Mouse (Mus musculus) kidney, embryonic 16.5 days (tissue): ENCODE data around the gene Syt1. TPM values are rescaled to one million over a fixed set of nuclear protein-coding genes. Genes with fewer than 3 reads are reported as not detected.

Experiments
- ATAC-seq: fragments of 200-750 bp; cut with Nextera tagmentation; 2 replicates; pipeline ENCODE4 v1.8.0; 2017; ENCODE audit warnings: moderate TSS enrichment; ENCODE audit not compliant: low FRiP score, low TSS enrichment
- H3K27ac ChIP-seq: fragments of 300-500 bp; sonication (generic); 2 replicates; pipeline ENCODE4 v1.5.1; 2014; ENCODE audit warnings: low read length
- H3K27me3 ChIP-seq: fragments of 300-500 bp; sonication (generic); 2 replicates; pipeline ENCODE4 v1.6.1; 2014; ENCODE audit warnings: low read length, control low read depth, mixed read lengths; ENCODE audit not compliant: insufficient read depth
- H3K36me3 ChIP-seq: fragments of 300-500 bp; sonication (generic); 2 replicates; pipeline ENCODE4 v1.6.1; 2014; ENCODE audit warnings: low read length, control low read depth, mixed read lengths; ENCODE audit not compliant: insufficient read depth
- H3K4me1 ChIP-seq: fragments of 300-500 bp; sonication (generic); 2 replicates; pipeline ENCODE4 v1.6.1; 2014; ENCODE audit warnings: low read length, control low read depth, mixed read lengths; ENCODE audit not compliant: insufficient read depth
- H3K4me2 ChIP-seq: fragments of 300-500 bp; sonication (generic); replicated peaks from 2 replicates; pipeline ENCODE4 v1.6.1; 2014; ENCODE audit warnings: low read depth, low read length
- H3K4me3 ChIP-seq: fragments of 300-500 bp; sonication (generic); 2 replicates; pipeline ENCODE4 v1.5.1; 2014; ENCODE audit warnings: mild to moderate bottlenecking, low read length
- H3K9ac ChIP-seq: fragments of 300-500 bp; sonication (generic); replicated peaks from 2 replicates; pipeline ENCODE4 v1.6.1; 2014; ENCODE audit warnings: low read length
- H3K9me3 ChIP-seq: fragments of 300-500 bp; sonication (generic); 2 replicates; pipeline ENCODE4 v1.6.1; 2016; ENCODE audit warnings: low read length, control low read depth
- WGBS: fragments of 180-500 bp; shearing (Covaris S2); extraction: QIAGEN DNeasy Blood & Tissue Kit; methylation state at CpG from one replicate; pipeline ENCODE4 v1.1.7; 2014; 5-methylcytosine and 5-hydroxymethylcytosine counted together
- polyA plus RNA-seq: library from polyadenylated mRNA; unstranded; fragments of >200 nt; fragmentation: Nextera tagmentation; extraction: Ambion mirVana; gene quantifications from 2 replicates; pipeline ENCODE4 v1.2.1, GENCODE M21; 2015

Syt1 gene
- polyA plus RNA-seq, 1 experiment from 2014 or later = 1.2 TPM

DNA sequence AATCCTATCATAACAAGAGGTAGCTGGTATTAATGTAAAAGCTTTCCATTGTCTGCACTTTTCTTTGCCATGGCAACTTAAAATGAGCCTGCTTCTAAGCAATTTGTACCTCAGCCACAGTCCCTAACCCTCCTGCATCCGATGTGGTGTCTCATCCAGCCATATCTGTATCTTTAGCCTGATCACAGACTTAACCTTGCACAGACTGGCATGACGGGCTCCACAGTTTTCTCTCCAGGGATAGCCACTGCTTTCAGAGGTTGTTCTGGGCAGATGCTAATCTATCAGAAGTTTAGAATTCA lies 451.2 kb downstream of the Syt1 start:
- WGBS = 88% methylated on average over 2 of the region's 2 CpGs
- H3K27me3 ChIP-seq = no peaks in the 10 kb centered on the region
- H3K4me3 ChIP-seq = no peak overlapping the region
- no peak overlapping the region for H3K27ac ChIP-seq
- H3K9ac ChIP-seq = no peak overlapping the region
- ATAC-seq = no peak
- no peak overlapping the region for H3K4me2 ChIP-seq
- H3K4me1 ChIP-seq = no peaks in the 10 kb centered on the region
- H3K36me3 ChIP-seq = no peaks in the 10 kb centered on the region
- H3K9me3 ChIP-seq = no peaks in the 10 kb centered on the region

DNA sequence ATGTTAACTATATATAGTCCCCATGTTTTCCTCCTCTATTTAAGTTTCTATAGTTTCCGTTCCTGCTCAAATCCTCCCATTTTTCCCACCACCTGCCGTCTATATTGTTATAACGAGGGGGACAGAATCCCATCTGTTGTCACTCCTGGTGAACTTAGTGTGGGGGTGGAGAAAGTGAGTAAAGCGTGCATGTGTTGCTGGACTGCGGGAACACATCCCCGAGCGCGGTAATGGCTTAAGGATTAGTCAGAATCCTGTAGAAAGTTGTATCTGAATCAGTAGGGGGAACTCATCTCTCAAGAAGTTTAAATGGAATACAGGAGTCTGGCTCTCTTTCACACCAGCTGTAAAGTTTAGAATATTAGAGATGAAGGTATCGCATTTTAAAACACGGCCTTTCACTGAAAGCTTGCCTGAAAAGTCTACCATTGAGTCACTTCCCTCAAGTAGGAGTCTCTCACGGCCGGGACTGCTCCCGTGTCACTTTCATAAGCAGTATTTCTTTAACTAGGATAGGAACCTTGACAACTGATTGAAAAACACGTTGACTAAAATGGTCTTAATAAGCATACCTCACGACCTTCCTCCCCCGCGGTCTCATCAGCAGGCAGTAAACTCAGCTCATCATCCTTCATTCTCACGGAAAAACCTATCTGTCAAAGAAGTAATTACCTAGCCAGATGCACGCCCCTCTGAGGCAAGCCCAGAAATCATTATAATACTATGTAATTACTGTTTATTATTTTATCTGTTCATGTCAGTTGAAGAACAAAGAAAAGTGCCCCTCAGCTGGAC lies 451.8 kb downstream of the Syt1 start:
- Histone ChIP-seq H3K4me2 (no peak overlapping the region), H3K9me3 (no peaks in the 10 kb centered on the region), H3K27ac (no peak overlapping the region), H3K4me1 (no peaks in the 10 kb centered on the region), H3K9ac (no peak overlapping the region), H3K4me3 (no peak overlapping the region), H3K27me3 (no peaks in the 10 kb centered on the region), H3K36me3 (no peaks in the 10 kb centered on the region)
- WGBS = 66% methylated on average over 19 of the region's 19 CpGs
- ATAC-seq = no peak

DNA sequence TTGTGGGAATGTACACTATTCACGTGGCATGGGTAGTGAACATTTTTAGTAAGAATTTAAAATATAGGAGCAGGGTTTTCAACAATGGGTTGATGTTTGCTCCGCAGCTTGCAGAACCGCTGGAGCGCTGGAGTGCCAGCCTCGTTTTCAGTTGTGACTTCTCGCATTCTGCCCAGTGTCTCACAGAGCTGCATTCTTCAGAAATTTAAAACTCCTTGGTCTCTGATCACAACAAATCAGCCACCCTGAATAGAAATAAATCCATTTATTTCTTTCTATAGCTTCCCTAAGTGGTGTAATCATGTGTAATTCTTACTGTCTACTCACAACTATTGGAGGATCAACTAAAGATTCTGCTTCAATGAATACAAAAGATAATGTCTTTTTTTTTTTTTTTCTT lies 458.2 kb downstream of the Syt1 start:
- Histone ChIP-seq H3K9ac (no peak overlapping the region), H3K4me3 (no peak overlapping the region), H3K4me1 (no peaks in the 10 kb centered on the region), H3K27ac (no peak overlapping the region), H3K27me3 (no peaks in the 10 kb centered on the region), H3K36me3 (no peaks in the 10 kb centered on the region), H3K4me2 (no peak overlapping the region), H3K9me3 (no peaks in the 10 kb centered on the region)
- 89% methylated on average over 6 of the region's 6 CpGs for WGBS
- no peak for ATAC-seq

DNA sequence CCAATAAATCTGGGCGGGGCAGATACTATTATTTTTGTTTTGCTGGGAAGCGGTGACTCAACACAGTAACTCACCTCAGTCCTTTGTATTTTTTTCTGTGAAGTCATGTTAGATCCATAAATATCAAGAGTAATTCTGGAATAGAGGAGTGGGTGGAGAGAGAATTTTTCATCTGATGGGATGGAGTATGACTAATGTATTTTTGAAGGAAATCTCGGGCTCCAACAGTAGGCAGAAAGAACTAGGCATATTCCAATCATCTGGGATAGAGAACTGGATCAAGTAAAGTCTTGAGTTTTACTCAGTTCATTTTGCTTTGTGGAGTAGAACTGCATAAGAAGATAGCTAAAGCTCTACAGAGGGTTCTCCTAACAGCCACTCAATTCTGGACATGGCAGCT lies 465.1 kb downstream of the Syt1 start:
- WGBS = 97% methylated on average over 3 of the region's 3 CpGs
- H3K9me3 ChIP-seq = no peaks in the 10 kb centered on the region

DNA sequence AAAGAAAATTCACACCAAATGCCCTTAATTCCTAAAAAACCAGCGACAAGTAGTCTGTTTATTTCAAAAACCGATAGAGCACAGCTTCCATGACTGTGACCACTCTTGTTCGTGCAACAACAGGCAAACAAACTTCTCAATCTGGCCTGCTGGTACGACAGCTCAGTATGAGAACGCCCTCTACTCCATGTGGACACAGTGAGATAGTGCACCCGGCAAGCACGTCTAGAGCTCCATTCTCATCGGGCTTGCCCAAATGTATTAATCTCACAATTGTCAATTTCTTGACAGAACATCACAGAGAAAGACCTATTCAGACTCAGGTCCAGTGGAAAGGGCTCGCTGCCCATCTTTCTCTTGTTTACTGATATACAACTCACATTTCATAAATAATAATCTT lies 469.2 kb downstream of the Syt1 start:
- Histone ChIP-seq H3K9me3 (no peaks in the 10 kb centered on the region), H3K27me3 (no peaks in the 10 kb centered on the region), H3K4me3 (no peak overlapping the region), H3K27ac (no peak overlapping the region), H3K36me3 (no peaks in the 10 kb centered on the region), H3K4me1 (no peaks in the 10 kb centered on the region), H3K4me2 (no peak overlapping the region), H3K9ac (no peak overlapping the region)
- 85% methylated on average over 9 of the region's 9 CpGs for WGBS
- ATAC-seq = no peak

More for the DNA sequence above, 465.1 kb downstream of the Syt1 start:
- H3K9ac ChIP-seq = no peak overlapping the region
- ATAC-seq = no peak
- no peak overlapping the region for H3K27ac ChIP-seq
- no peak overlapping the region for H3K4me2 ChIP-seq
- no peak overlapping the region for H3K4me3 ChIP-seq
- no peaks in the 10 kb centered on the region for H3K4me1 ChIP-seq
- H3K27me3 ChIP-seq = no peaks in the 10 kb centered on the region
- H3K36me3 ChIP-seq = no peaks in the 10 kb centered on the region

DNA sequence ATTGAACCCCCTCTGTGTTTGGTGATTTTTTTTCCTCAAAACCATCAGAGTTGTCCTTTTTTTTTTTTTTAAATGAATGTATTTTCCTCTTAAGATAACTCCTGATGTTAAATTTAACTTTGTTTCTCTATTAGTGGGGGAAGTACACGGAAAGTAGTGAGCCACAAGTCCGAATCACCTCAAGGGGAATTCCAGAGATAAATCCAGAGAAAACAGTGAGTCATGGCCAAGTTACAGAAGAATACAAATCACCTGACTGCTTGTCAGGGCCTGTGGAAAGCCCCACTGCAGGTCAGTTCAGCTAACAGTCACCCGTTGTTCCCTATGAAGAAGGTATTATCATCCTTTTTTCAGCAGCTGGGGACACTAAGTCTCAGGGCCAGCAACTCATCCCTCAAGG lies 472.2 kb downstream of the Syt1 start:
- 0 out of 2 replicates have a peak, but pooled peaks cover 4% of the 10 kb centered on the region for H3K4me1 ChIP-seq
- no peak overlapping the region for H3K9ac ChIP-seq
- H3K36me3 ChIP-seq = no peaks in the 10 kb centered on the region
- ATAC-seq = no peak
- no peaks in the 10 kb centered on the region for H3K27me3 ChIP-seq
- no peak overlapping the region for H3K27ac ChIP-seq
- no peaks in the 10 kb centered on the region for H3K9me3 ChIP-seq
- WGBS = 59% methylated on average over 3 of the region's 3 CpGs
- H3K4me3 ChIP-seq = no peak overlapping the region
- no peak overlapping the region for H3K4me2 ChIP-seq

DNA sequence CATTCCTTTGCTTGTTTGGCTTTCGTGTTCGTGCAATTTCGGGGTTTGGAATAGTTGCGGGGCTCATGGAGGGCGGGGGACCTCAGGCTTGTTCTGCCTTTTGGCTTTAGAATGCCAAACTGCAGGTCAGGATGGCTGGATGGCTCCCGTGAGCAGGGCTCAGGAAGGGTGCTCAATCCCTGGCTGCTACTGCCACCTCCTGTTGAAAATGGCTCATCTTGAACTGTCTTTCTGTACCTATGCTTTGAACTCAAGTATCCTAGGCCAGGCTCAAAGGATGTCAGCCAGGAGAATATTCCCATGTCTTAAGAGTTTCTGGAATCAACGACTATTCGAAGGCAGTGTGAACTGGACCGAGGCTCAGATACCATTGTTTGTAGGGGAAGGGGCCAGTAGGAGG lies 473.1 kb downstream of the Syt1 start:
- WGBS = 63% methylated on average over 9 of the region's 9 CpGs
- H3K9me3 ChIP-seq = no peaks in the 10 kb centered on the region
- H3K36me3 ChIP-seq = no peaks in the 10 kb centered on the region
- no peak overlapping the region for H3K4me3 ChIP-seq
- no peak overlapping the region for H3K4me2 ChIP-seq
- peak; percentile 86 for ATAC-seq
- H3K9ac ChIP-seq = no peak overlapping the region
- H3K4me1 ChIP-seq = peaks cover 5% of the 10 kb centered on the region
- H3K27me3 ChIP-seq = no peaks in the 10 kb centered on the region
- no peak overlapping the region for H3K27ac ChIP-seq

DNA sequence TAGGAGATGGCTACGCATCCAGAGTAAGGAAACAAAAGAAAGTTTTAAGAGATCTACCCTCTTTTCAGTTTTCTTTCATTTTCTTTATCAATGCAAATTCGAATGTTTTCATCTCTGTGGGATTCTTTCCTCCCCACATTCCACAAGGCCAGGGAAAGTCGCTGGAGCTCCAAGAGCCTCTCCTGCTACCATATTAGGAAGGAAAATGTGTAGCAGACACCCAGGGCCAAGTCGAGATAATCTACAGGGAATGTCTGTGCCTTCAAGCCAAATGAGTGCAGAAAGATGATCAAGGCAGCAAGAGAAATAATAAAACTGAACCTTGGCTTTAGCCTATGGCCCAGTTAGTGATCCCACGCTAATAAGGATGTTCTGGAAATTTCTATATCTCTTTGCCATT lies 474.9 kb downstream of the Syt1 start:
- Histone ChIP-seq H3K27me3 (no peaks in the 10 kb centered on the region), H3K27ac (peak overlapping the region; percentile 5; the same call in 1 of the 2 replicates), H3K9me3 (no peaks in the 10 kb centered on the region), H3K36me3 (no peaks in the 10 kb centered on the region), H3K4me2 (no peak overlapping the region), H3K4me3 (no peak overlapping the region), H3K4me1 (peaks cover 10% of the 10 kb centered on the region), H3K9ac (no peak overlapping the region)
- WGBS = 53% methylated on average over 5 of the region's 5 CpGs
- ATAC-seq = no peak

DNA sequence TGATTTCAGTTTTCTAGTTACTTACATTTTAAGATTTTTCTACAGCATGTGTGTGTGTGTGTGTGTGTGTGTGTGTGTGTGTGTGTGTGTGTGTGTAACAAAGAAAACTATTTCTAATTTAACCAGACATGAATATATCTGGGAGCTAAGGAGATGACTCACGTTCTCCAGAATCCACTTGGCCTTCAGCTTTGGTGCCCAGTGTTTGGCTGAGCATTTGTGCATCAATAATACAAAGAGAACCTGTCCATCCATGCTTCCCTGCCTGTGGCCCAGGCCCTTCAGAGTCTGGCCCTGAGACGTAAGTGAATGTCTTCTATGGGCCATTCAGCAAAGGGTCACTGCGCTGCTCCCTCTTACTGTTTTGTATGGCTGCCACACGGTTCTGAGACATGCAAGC lies 476.7 kb downstream of the Syt1 start:
- Histone ChIP-seq H3K27ac (no peak overlapping the region), H3K4me3 (no peak overlapping the region), H3K36me3 (no peaks in the 10 kb centered on the region), H3K4me1 (peaks cover 10% of the 10 kb centered on the region), H3K27me3 (no peaks in the 10 kb centered on the region), H3K9me3 (no peaks in the 10 kb centered on the region), H3K4me2 (no peak overlapping the region), H3K9ac (no peak overlapping the region)
- 84% methylated on average over 4 of the region's 4 CpGs for WGBS
- no peak for ATAC-seq

DNA sequence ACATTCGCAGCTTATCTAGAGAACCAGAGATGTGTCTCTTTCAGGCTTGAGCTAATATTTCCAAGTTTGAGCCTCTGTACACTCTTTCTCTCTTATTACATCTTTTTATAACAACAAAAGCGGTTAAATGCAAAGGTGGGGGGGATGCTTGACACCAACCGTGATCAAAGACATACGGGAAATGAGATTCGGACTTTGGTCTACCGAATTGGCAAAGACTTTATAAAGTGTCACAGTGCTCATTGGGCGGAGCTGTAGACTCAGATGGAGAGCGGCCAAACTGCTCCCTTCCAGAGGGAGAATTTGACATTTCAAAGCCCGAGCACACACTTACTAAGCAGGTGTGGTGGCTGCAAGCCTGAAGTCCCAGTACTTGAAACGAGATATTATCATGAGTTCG lies 477.9 kb downstream of the Syt1 start:
- no peaks in the 10 kb centered on the region for H3K36me3 ChIP-seq
- H3K9ac ChIP-seq = no peak overlapping the region
- no peak overlapping the region for H3K27ac ChIP-seq
- no peak overlapping the region for H3K4me3 ChIP-seq
- no peaks in the 10 kb centered on the region for H3K27me3 ChIP-seq
- no peak overlapping the region for H3K4me2 ChIP-seq
- H3K9me3 ChIP-seq = no peaks in the 10 kb centered on the region
- no peak for ATAC-seq
- 91% methylated on average over 11 of the region's 11 CpGs for WGBS
- H3K4me1 ChIP-seq = peaks cover 10% of the 10 kb centered on the region
